Mouse (Mus musculus) heart, embryonic 16.5 days (tissue): ENCODE results near the gene Shoc2. TPM values are rescaled to one million over a fixed set of nuclear protein-coding genes. Genes with fewer than 3 reads are reported as not detected.

Experiments
- ATAC-seq: fragments of 200-750 bp; cut with Nextera tagmentation; replicated peaks from 2 replicates; pipeline ENCODE4 v1.8.0; 2017; ENCODE audit warnings: moderate number of reproducible peaks; ENCODE audit not compliant: insufficient read depth, low FRiP score; ENCODE audit errors: extremely low read depth
- H3K27ac ChIP-seq: fragments of 300-500 bp; sonication (generic); 2 replicates; pipeline ENCODE4 v1.5.1; 2014; ENCODE audit warnings: mild to moderate bottlenecking, low read length, control low read depth, moderate library complexity
- H3K27me3 ChIP-seq: fragments of 300-500 bp; sonication (generic); 2 replicates; pipeline ENCODE4 v1.6.1; 2014; ENCODE audit warnings: low read length, mixed read lengths; ENCODE audit not compliant: control insufficient read depth, insufficient read depth
- H3K36me3 ChIP-seq: fragments of 300-500 bp; sonication (generic); 2 replicates; pipeline ENCODE4 v1.6.1; 2014; ENCODE audit not compliant: control insufficient read depth, insufficient read depth
- H3K4me1 ChIP-seq: fragments of 300-500 bp; sonication (generic); 2 replicates; pipeline ENCODE4 v1.6.1; 2014; ENCODE audit warnings: low read length, mixed read lengths; ENCODE audit not compliant: control insufficient read depth, insufficient read depth
- H3K4me2 ChIP-seq: fragments of 300-500 bp; sonication (generic); 2 replicates; pipeline ENCODE4 v1.6.1; 2014; ENCODE audit warnings: low read depth, mild to moderate bottlenecking, control low read depth, low read length
- H3K4me3 ChIP-seq: fragments of 300-500 bp; sonication (generic); 2 replicates; pipeline ENCODE4 v1.5.1; 2014; ENCODE audit warnings: mild to moderate bottlenecking, control low read depth, low read length
- H3K9ac ChIP-seq: fragments of 300-500 bp; sonication (generic); 2 replicates; pipeline ENCODE4 v1.6.1; 2014; ENCODE audit warnings: low read length, control low read depth
- H3K9me3 ChIP-seq: fragments of 300-500 bp; sonication (generic); replicated peaks from 2 replicates; pipeline ENCODE4 v1.6.1; 2016; ENCODE audit warnings: low read length; ENCODE audit not compliant: control insufficient read depth
- WGBS: fragments of 180-500 bp; shearing (Covaris S2); extraction: QIAGEN DNeasy Blood & Tissue Kit; methylation state at CpG from one replicate; pipeline ENCODE4 v1.1.7; 2014; 5-methylcytosine and 5-hydroxymethylcytosine counted together
- polyA plus RNA-seq: library from polyadenylated mRNA; unstranded; fragments of >200 nt; fragmentation: Nextera tagmentation; extraction: Ambion mirVana; gene quantifications from 2 replicates; pipeline ENCODE4 v1.2.1, GENCODE M21; 2015

Shoc2 gene
- 32.0 and 36.0 TPM in 2 replicates for polyA plus RNA-seq

DNA sequence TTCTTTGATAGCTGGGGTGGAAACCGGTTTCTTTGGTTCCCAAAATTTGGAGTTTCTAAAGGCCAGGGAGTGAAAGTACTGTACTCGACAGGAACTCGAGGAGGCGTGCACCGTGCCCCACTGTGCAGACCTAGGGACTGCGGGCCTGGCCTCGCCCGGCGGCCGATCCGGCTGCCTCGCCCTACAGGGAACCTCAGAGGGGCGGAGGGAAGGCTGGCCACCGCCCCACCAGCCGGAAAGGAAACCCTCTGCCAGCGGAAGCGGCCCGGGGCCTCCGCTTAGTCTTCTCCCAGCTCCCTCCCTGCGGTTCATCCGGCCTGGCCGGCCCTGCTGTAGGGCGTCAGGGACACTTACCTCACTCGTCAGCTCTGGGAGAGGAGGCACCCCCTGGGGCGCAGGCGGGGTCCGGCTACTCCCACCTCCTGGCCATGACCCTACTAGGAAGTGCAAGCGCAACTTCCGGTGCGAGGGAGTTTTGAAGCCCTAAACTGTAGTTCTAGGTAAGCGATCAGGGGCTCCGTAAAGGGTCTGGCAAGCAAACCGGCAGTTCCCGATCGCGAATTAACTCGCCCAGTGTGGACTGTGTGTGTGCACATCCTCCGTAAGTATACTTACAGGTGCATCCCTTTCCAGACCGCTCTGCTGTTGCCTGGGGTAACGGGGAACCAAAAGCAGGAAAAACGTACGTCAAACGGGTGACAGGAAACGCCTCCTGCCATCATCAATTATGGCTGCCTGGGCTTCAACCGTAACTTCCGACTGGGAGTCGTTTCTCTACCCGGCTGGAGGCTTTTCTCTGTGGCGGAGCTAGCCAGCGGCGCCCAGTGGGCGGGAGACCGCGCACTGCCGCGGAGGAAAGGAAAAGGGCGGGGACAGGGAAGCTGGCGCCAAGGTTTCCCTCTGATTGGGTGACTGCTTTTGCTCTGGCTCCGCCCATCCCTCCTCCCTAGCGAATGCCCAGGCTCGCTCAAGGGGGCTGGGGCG is at the start of gene Shoc2, which contains the start of gene Bbip1:
Gene Shoc2 (plus strand): TSS at position 505 of the 984 bp plus-strand sequence.
Gene Bbip1 (minus strand): TSS at position 826 of the 984 bp plus-strand sequence.
- H3K9me3 ChIP-seq: no peaks in the 10 kb centered on the region
- peak within 1 kb of the TSS; percentile 94 for H3K4me3 ChIP-seq
- peak within 1 kb of the TSS; percentile 78 for H3K4me2 ChIP-seq
- WGBS: under 1% methylated on average over 60 of the region's 62 CpGs
- peak within 1 kb of the TSS; percentile 99 for H3K27ac ChIP-seq
- ATAC-seq: peak; percentile 94
- H3K36me3 ChIP-seq: no peaks in the 10 kb centered on the region
- peaks cover 15% of the 10 kb centered on the region for H3K4me1 ChIP-seq
- H3K9ac ChIP-seq: peak within 1 kb of the TSS; percentile 97
- no peaks in the 10 kb centered on the region for H3K27me3 ChIP-seq

DNA sequence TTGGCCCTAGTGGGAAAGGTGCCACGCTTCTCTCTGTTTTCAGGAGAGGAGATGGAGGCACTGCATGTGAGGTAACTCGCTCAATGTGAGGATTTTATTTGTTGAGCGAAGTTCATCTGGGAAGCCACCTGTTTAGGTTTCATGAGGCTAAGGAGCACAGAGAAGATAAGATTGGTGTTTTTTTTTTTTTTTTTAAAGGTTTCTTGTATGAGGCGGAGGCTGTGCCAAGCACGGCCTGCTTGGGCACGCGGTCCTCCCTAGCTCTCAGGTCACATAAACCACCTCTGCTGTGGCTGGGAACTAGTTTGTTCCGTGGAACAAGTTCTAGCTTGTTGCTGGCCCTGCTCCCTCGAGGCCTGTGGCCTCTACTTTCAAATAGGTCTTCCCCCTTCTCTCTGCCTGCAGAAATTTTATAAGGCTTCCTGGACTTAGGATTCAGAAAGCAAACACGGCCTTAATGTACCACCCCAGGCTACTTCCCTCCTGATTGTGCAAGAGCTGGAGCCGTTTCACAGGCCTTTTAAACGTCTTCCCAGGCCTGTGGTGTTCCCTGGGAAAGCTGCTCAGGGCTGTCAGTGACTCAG is 49.5 kb upstream of the Shoc2 start:
- Histone ChIP-seq H3K9me3 (no peaks in the 10 kb centered on the region), H3K4me2 (no peak overlapping the region), H3K4me1 (peaks cover 35% of the 10 kb centered on the region), H3K27ac (0 out of 2 replicates have a peak overlapping the region, but pooled peaks have one; percentile 1), H3K27me3 (no peaks in the 10 kb centered on the region), H3K36me3 (no peaks in the 10 kb centered on the region), H3K9ac (no peak overlapping the region), H3K4me3 (no peak overlapping the region)
- no peak for ATAC-seq
- WGBS: 70% methylated on average over 12 of the region's 12 CpGs

DNA sequence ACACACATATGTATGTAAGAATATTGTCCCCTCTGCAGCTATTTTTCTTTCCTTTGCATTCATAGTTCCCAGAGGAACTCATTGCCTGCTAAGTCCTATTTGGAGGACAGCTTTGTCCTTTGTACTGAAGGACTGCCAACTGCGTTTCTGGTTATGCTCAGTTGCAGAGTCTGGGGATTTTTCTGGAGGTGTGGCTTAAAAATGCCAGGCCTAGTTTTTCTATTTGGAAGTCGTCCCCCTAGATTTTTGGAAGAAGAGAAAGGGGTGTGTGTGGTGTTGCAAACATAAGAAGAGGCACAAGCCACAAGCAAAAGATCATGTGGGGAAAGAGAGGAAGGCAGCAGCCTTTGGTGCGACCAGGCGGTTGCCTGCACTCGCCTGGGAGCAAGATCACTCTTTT is 46.1 kb upstream of the Shoc2 start:
- Histone ChIP-seq H3K4me2 (no peak overlapping the region), H3K4me1 (peaks cover 27% of the 10 kb centered on the region), H3K9me3 (no peaks in the 10 kb centered on the region), H3K27ac (peak overlapping the region; percentile 60), H3K9ac (peak overlapping the region; percentile 22; the same call in 1 of the 2 replicates), H3K27me3 (no peaks in the 10 kb centered on the region), H3K36me3 (no peaks in the 10 kb centered on the region), H3K4me3 (no peak overlapping the region)
- 57% methylated on average over 5 of the region's 5 CpGs for WGBS
- ATAC-seq: no peak

DNA sequence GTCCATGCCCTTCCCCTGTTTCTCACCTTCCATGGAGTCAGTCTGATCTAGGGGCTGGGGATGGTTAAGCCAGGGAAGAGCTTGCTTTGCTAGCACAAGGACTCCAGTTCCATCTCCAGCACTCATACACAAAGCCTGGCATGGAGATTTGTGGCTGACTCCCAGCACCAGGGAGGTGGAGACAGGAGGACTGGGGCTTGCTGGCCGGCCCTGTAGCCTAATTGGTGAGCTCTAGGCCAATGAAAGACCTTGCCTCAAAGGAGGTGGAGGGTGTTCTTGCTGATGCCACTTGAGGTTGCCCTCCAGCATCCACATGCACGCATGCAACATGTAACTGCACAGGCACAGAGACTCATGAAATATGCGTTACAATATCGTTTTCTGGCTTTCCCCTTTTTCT is 45.6 kb upstream of the Shoc2 start:
- Histone ChIP-seq H3K4me1 (peaks cover 22% of the 10 kb centered on the region), H3K27ac (peak overlapping the region; percentile 60), H3K36me3 (no peaks in the 10 kb centered on the region), H3K9me3 (no peaks in the 10 kb centered on the region), H3K4me2 (no peak overlapping the region), H3K4me3 (no peak overlapping the region), H3K27me3 (no peaks in the 10 kb centered on the region), H3K9ac (peak overlapping the region; percentile 22; the same call in 1 of the 2 replicates)
- 72% methylated on average over 4 of the region's 4 CpGs for WGBS
- ATAC-seq: no peak

DNA sequence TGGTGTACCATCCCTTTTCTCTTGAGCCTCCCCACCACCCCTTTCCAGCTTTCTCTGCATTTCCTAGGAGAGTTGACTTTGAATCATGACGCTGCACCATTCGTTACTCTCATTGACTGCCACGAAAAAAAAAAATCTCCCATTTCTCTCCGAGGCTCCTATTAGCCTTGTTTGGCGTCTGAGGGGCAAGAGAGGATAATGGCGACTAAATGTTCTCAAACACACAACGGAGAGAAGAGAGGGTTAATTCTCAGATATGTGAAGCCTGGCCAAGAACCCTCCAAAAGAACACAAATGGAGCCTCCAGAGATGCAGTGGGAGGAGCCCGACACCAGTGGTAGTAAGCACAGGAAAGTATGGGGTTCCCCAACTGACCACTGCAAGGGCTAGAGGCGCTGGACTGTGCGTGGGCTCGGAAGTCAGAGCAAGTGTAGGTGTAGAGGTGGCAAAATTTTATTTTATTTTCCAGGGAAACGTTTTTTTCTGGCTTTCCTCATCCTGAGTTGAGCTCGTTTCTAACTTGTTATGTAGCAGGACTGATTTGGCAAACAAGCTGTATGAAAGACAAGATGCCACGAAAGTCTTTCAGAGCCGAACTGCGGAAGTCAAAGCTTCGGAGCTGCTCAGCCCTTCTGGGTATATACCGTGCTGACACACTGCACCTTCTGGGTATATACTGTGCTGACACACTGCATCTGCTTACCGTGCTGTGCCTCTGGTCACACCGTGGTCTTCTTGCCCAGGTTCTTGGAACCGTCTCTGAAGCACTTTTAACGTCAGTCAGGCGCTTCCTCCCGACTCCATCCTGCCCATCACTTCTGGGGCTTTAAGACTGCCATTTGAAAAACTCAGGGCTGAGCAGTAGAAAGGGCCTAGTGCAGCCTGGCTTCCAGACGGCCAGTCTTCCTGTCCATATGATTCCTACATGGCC is 44.9 kb upstream of the Shoc2 start:
- no peak overlapping the region for H3K4me2 ChIP-seq
- H3K9ac ChIP-seq: no peak overlapping the region
- WGBS: 76% methylated on average over 25 of the region's 25 CpGs
- no peaks in the 10 kb centered on the region for H3K27me3 ChIP-seq
- ATAC-seq: no peak
- H3K4me3 ChIP-seq: no peak overlapping the region
- peaks cover 17% of the 10 kb centered on the region for H3K4me1 ChIP-seq
- no peaks in the 10 kb centered on the region for H3K9me3 ChIP-seq
- H3K36me3 ChIP-seq: no peaks in the 10 kb centered on the region
- no peak overlapping the region for H3K27ac ChIP-seq

DNA sequence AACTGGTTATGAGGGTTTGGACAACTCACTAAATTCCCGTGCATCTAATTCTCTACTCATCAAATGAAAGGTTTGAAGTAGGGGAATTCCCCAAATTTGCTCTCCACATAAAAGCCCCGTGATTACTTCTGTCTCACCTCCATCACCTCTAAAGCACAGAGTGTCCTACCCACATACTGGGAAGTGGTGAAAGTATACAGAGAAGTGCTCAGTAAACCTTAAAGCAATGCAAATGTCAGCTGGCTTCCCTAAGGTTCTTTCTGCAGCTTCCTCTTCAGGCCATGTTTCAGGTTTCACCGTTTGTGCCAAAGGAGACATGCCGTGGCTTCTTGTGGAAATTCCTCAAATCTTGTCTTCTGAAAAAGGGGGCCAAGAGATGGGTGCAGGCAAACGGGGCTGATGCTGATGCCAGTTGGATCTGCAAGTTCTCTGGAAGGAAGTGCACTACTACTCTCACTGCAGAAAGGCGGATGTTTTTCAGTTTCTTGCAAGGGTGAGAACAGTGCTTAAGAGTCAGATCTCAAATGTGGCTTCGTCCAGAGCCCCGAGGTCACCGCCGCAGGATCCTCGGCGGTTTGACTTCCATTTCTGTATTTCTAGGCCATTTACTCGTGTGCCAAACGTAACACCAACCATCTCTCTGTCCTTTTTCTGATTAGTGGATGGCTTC is 44.0 kb upstream of the Shoc2 start:
- 77% methylated on average over 14 of the region's 14 CpGs for WGBS
- no peaks in the 10 kb centered on the region for H3K9me3 ChIP-seq
- no peak for ATAC-seq
- peaks cover 22% of the 10 kb centered on the region for H3K4me1 ChIP-seq
- H3K27me3 ChIP-seq: no peaks in the 10 kb centered on the region
- H3K4me2 ChIP-seq: no peak overlapping the region
- no peaks in the 10 kb centered on the region for H3K36me3 ChIP-seq
- no peak overlapping the region for H3K9ac ChIP-seq
- H3K4me3 ChIP-seq: no peak overlapping the region
- no peak overlapping the region for H3K27ac ChIP-seq

DNA sequence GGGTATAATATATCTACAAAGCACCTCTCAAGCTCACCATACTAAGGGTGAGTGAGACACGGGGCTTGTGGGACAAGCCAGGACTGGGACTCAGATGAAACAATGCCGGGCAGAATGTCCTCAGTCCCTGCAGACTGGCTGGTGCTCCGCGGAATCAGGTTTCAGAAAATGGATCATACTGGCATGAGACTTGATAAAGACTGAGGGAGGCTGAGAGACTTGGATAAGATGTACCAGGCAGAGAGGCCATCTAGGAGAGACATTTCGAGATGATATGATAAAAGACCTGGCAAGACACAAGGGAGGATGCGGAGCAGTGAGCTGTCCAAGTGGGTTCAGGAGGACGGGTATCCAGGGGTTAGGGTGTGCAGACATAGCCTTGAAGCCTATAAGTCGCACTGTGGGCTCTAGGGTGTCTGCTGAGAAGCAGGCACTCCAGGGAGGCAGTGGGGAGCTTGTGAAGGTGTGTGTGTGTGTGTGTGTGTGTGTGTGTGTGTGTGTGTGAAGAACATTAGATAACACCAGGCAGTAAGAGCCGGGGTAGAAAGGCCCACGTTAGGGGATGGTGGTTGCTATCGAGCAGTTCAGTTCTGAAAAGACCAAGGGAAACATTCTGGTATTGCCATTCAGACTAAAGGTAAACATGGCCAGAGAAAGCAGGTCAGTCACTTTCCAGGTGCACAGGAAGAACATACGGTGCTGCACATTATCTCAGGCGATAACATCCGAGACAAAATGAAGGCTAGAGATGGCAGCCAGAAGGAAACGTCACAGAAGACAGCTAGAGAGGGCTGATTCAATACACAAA is 42.0 kb upstream of the Shoc2 start:
- 32% methylated on average over 15 of the region's 15 CpGs for WGBS
- peak overlapping the region; percentile 98 for H3K4me3 ChIP-seq
- H3K4me2 ChIP-seq: peak overlapping the region; percentile 67
- ATAC-seq: no peak
- no peaks in the 10 kb centered on the region for H3K27me3 ChIP-seq
- H3K36me3 ChIP-seq: no peaks in the 10 kb centered on the region
- H3K9me3 ChIP-seq: no peaks in the 10 kb centered on the region
- H3K9ac ChIP-seq: peak overlapping the region; percentile 80
- H3K27ac ChIP-seq: peak overlapping the region; percentile 81
- peaks cover 29% of the 10 kb centered on the region for H3K4me1 ChIP-seq
